Mouse (Mus musculus): ENCODE results near the gene Hnrnpab. TPM values are rescaled to one million over a fixed set of nuclear protein-coding genes. Genes with fewer than 3 reads are reported as not detected.
"Not testable (repeated sequence)": the region's sequence is repeated elsewhere in the genome, so short reads cannot be mapped to it uniquely, and the experiment has no call there.

Gene Hnrnpab
- polyA plus RNA-seq, 1 experiment from 2014 or later = 130 TPM

DNA sequence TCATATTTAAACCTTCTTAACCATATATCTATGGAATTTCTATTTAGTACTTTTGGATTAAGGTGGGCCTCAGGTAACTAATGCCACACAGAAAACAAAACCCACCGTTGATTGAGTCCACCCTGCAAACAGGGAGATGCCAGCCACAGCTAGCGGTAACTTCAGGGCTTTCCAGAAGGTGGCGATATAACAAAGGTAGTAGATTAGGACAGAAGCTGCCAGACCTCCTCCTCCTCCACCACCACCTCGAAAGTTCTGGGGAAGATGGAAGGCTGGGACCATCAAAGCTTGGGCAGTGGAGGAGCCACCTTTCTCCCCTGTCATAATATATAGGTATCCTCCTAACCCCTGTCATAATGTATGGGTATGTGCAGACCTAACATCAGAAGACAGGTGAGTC lies 11.0 kb upstream of the Hnrnpab start:
- no peak overlapping the region for H3K9ac ChIP-seq (ENCODE audit: low read depth, low read length)
- H3K4me2 ChIP-seq (ENCODE audit: low read depth, low read length) = no peak overlapping the region
- no peaks in the 10 kb centered on the region for H3K9me3 ChIP-seq (replicated peaks; ENCODE audit: control insufficient read depth, low read length)
- H3K27ac ChIP-seq (ENCODE audit: low read length) = no peak overlapping the region
- H3K4me3 ChIP-seq (ENCODE audit: low read depth, low read length) = no peak overlapping the region
- WGBS (ENCODE audit: insufficient replicate concordance) = 4% methylated on average over 4 of the region's 4 CpGs
- peaks cover 3% of the 10 kb centered on the region for H3K36me3 ChIP-seq (ENCODE audit: control insufficient read depth, insufficient read depth)
- ATAC-seq (ENCODE audit: low read depth) = no peak
- no peaks in the 10 kb centered on the region for H3K27me3 ChIP-seq (ENCODE audit: control insufficient read depth, insufficient read depth, low read depth, low read length)
- peaks cover 29% of the 10 kb centered on the region for H3K4me1 ChIP-seq (ENCODE audit: control insufficient read depth, low read depth, low read length)

DNA sequence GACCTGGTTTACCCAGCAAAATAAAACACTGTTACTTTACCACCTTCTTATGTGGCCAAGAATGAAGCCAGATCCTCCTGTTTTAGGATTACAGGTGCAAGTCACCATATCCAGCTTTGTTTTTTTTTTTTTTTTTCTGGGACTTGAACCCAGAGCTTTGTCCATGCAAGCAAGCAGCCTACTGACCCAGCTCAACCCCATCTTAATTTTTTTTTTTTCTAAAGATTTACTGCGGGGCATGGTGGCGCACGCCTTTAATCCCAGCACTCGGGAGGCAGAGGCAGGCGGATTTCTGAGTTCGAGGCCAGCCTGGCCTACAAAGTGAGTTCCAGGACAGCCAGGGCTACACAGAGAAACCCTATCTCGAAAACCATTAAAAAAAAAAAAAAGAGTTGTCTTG lies 9.5 kb upstream of the Hnrnpab start:
- H3K36me3 ChIP-seq (ENCODE audit: control insufficient read depth, insufficient read depth); ATAC-seq (ENCODE audit: low read depth); H3K27me3 ChIP-seq (ENCODE audit: control insufficient read depth, insufficient read depth, low read depth, low read length); H3K9me3 ChIP-seq (replicated peaks; ENCODE audit: control insufficient read depth, low read length): not testable (repeated sequence)
- H3K9ac ChIP-seq (ENCODE audit: low read depth, low read length) = peak overlapping the region; percentile 73
- H3K4me3 ChIP-seq (ENCODE audit: low read depth, low read length) = peak overlapping the region; percentile 58
- peaks cover 27% of the 10 kb centered on the region for H3K4me1 ChIP-seq (ENCODE audit: control insufficient read depth, low read depth, low read length)
- H3K4me2 ChIP-seq (ENCODE audit: low read depth, low read length) = peak overlapping the region; percentile 73
- WGBS (ENCODE audit: insufficient replicate concordance) = 85% methylated on average over 7 of the region's 7 CpGs
- peak overlapping the region; percentile 84 for H3K27ac ChIP-seq (ENCODE audit: low read length)

DNA sequence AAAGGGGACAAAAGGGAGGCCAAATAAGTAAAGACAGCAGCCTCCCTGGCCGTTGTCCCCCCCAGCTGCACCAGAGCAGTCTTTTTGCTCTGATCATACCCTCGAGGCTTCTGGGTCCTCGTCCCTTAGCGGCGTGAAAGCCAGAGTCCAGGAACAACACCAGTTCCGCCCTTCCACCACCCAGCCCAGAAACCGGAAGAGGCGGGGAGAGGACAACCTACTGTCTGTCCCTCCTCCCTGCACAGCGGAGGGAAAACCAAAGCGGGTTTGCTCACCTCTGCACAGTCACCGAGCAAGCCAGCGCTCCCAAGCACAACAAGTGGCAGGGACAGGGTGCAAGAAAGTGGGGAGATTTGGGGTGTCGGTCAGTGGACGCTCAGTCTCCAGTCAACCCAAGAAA lies 9.0 kb upstream of the Hnrnpab start:
- peak overlapping the region; percentile 73 for H3K9ac ChIP-seq (ENCODE audit: low read depth, low read length)
- peak overlapping the region; percentile 58 for H3K4me3 ChIP-seq (ENCODE audit: low read depth, low read length)
- H3K4me1 ChIP-seq (ENCODE audit: control insufficient read depth, low read depth, low read length) = peaks cover 24% of the 10 kb centered on the region
- peak overlapping the region; percentile 73 for H3K4me2 ChIP-seq (ENCODE audit: low read depth, low read length)
- WGBS (ENCODE audit: insufficient replicate concordance) = under 1% methylated on average over 14 of the region's 14 CpGs
- H3K9me3 ChIP-seq (replicated peaks; ENCODE audit: control insufficient read depth, low read length) = no peaks in the 10 kb centered on the region
- H3K36me3 ChIP-seq (ENCODE audit: control insufficient read depth, insufficient read depth) = no peaks in the 10 kb centered on the region
- H3K27ac ChIP-seq (ENCODE audit: low read length) = peak overlapping the region; percentile 84
- peak; percentile 83 for ATAC-seq (ENCODE audit: low read depth)
- no peaks in the 10 kb centered on the region for H3K27me3 ChIP-seq (ENCODE audit: control insufficient read depth, insufficient read depth, low read depth, low read length)

DNA sequence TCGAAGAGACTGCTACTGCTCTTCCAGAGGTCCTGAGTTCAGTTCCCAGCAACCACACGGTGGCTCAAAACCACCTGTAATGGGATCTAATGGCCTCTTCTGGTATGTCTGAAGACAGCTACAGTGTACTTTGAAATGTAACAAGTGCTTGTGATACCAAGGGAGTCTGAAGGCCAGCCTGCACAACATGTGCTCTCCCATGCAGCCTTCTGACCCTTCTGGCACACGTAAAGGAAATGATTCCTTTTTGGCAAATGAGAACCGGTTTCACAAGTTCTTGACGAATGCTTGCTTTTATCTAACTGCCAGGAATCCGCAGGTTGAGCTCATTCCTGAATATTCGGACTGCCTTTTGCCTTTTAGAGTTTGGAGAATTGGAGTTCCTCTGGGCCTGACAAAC lies 8.5 kb upstream of the Hnrnpab start:
- H3K9ac ChIP-seq (ENCODE audit: low read depth, low read length) = peak overlapping the region; percentile 73
- H3K4me1 ChIP-seq (ENCODE audit: control insufficient read depth, low read depth, low read length) = peaks cover 20% of the 10 kb centered on the region
- peak overlapping the region; percentile 73 for H3K4me2 ChIP-seq (ENCODE audit: low read depth, low read length)
- 25% methylated on average over 7 of the region's 7 CpGs for WGBS (ENCODE audit: insufficient replicate concordance)
- H3K27ac ChIP-seq (ENCODE audit: low read length) = peak overlapping the region; percentile 84
- H3K9me3 ChIP-seq (replicated peaks; ENCODE audit: control insufficient read depth, low read length) = no peaks in the 10 kb centered on the region
- no peaks in the 10 kb centered on the region for H3K27me3 ChIP-seq (ENCODE audit: control insufficient read depth, insufficient read depth, low read depth, low read length)
- peak overlapping the region; percentile 58 for H3K4me3 ChIP-seq (ENCODE audit: low read depth, low read length)
- ATAC-seq (ENCODE audit: low read depth) = no peak
- no peaks in the 10 kb centered on the region for H3K36me3 ChIP-seq (ENCODE audit: control insufficient read depth, insufficient read depth)

DNA sequence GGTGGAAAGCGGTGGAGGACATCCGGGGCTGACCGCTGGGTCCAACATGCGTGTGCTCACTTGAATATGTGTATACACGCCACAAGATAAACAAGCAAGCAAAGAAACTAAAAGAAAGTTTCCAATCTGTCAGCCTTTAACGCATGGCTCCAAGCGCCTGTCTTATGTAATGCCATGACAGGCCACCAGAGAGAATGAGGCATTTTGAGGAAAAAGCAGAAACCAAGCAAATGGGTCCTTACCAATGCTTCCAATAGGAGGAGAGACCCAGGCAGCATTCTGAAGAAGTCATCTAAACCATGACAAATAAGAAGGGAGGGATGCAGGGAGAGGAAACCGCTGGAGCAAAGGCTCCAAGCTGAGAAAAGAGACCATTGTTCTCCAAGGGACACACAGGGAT lies 7.6 kb upstream of the Hnrnpab start:
- 74% methylated on average over 8 of the region's 8 CpGs for WGBS (ENCODE audit: insufficient replicate concordance)
- Histone ChIP-seq H3K4me2 (ENCODE audit: low read depth, low read length) (no peak overlapping the region), H3K4me3 (ENCODE audit: low read depth, low read length) (no peak overlapping the region), H3K9me3 (replicated peaks; ENCODE audit: control insufficient read depth, low read length) (no peaks in the 10 kb centered on the region), H3K27me3 (ENCODE audit: control insufficient read depth, insufficient read depth, low read depth, low read length) (no peaks in the 10 kb centered on the region), H3K27ac (ENCODE audit: low read length) (no peak overlapping the region), H3K9ac (ENCODE audit: low read depth, low read length) (no peak overlapping the region), H3K4me1 (ENCODE audit: control insufficient read depth, low read depth, low read length) (peaks cover 27% of the 10 kb centered on the region), H3K36me3 (ENCODE audit: control insufficient read depth, insufficient read depth) (no peaks in the 10 kb centered on the region)
- ATAC-seq (ENCODE audit: low read depth) = no peak

DNA sequence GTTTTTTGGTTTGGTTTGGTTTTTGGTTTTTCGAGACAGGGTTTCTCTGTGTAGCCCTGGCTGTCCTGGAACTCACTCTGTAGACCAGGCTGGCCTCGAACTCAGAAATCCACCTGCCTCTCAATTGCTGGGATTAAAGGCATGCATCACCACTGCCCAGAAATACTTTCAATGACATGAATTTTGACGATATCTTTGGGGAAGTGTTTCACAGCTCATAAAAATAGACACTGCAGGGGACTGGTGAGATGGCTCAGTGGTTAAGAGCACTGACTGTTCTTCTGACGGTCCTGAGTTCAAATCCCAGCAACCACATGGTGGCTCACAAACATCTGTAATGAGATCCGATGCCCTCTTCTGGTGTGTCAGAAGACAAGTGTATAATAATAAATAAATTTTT lies 3.3 kb upstream of the Hnrnpab start:
- not testable (repeated sequence) for H3K27me3 ChIP-seq (ENCODE audit: control insufficient read depth, insufficient read depth, low read depth, low read length); H3K9ac ChIP-seq (ENCODE audit: low read depth, low read length); H3K9me3 ChIP-seq (replicated peaks; ENCODE audit: control insufficient read depth, low read length); H3K36me3 ChIP-seq (ENCODE audit: control insufficient read depth, insufficient read depth); ATAC-seq (ENCODE audit: low read depth); H3K4me3 ChIP-seq (ENCODE audit: low read depth, low read length)
- Histone ChIP-seq H3K4me1 (ENCODE audit: control insufficient read depth, low read depth, low read length) (peaks cover 31% of the 10 kb centered on the region), H3K27ac (ENCODE audit: low read length) (peak overlapping the region; percentile 78), H3K4me2 (ENCODE audit: low read depth, low read length) (peak overlapping the region; percentile 22; the same call in 1 of the 2 replicates)
- 39% methylated on average over 5 of the region's 5 CpGs for WGBS (ENCODE audit: insufficient replicate concordance)

DNA sequence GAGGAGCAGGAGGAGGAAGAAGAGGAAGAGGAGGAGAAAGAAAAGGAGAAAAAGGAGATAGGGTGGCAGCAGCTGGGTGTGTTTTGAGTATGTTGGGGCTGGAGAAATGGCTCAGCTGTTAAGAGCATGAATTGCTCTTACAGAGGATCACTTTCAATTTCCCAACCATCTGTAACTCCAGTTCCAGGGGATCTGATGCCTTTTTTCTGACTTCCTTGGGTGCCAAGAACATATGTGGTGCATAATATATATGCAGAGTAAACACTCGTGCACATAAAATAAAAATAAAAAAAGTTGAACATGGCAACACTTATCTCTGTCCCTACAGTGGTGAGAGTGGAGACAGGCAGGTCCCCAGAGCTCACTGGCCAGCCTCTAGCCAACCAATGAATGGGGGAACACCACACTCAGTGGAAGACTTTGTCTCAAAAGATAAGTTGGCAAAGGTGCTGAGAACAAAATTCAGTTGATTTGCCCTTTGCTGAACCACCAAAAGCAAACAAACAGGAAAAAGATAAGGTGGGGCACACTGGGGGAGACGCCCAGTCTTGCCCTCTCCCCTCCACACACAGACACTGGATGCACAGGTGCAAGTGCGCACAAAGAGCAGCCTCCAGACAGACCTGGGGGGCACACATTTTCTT lies 2.7 kb upstream of the Hnrnpab start:
- Histone ChIP-seq H3K4me3 (ENCODE audit: low read depth, low read length) (no peak overlapping the region), H3K4me1 (ENCODE audit: control insufficient read depth, low read depth, low read length) (peaks cover 32% of the 10 kb centered on the region), H3K9ac (ENCODE audit: low read depth, low read length) (peak overlapping the region; percentile 26), H3K27me3 (ENCODE audit: control insufficient read depth, insufficient read depth, low read depth, low read length) (no peaks in the 10 kb centered on the region), H3K9me3 (replicated peaks; ENCODE audit: control insufficient read depth, low read length) (no peaks in the 10 kb centered on the region), H3K4me2 (ENCODE audit: low read depth, low read length) (peak overlapping the region; percentile 22; the same call in 1 of the 2 replicates), H3K36me3 (ENCODE audit: control insufficient read depth, insufficient read depth) (peaks cover 9% of the 10 kb centered on the region), H3K27ac (ENCODE audit: low read length) (peak overlapping the region; percentile 78)
- peak; percentile 7; the same call in 1 of the 2 replicates for ATAC-seq (ENCODE audit: low read depth)
- 27% methylated on average over 3 of the region's 3 CpGs for WGBS (ENCODE audit: insufficient replicate concordance)

DNA sequence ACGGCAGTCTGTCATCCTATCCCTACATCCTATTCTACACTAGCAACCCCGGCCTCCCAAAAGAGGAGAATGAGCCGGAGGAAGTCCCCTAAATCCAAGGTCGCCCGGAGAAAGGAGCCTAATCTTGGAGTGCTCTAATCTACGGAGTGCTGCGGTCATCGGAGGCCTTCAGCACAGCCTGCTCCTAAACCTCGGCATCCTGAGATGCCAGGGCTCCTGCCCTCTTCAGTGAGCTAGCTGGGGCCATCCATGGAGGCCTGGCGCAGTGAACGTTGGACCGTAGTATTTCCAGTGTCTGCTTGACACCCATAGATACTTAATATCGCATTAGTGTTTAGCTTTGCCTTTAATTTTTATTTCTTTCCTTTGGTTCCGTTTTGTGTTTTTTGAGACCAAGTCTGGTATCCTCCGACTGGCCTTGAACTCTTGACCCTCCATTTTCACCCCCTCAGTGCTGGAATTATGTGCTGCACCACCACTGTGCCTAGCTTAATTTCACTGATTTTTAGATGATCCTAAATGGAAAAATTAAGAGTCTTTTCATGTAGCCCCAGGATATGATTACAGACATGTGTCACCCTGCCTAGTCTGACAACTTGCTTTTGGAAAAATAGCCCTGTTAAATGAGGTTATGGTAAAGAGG lies 570 bp upstream of the Hnrnpab start:
- H3K9me3 ChIP-seq (replicated peaks; ENCODE audit: control insufficient read depth, low read length) = no peaks in the 10 kb centered on the region
- 7% methylated on average over 15 of the region's 15 CpGs for whole genome bisulfite sequencing (ENCODE audit: insufficient replicate concordance)
- peak overlapping the region; percentile 90 for H3K4me3 ChIP-seq (ENCODE audit: low read depth, low read length)
- H3K27ac ChIP-seq (ENCODE audit: low read length) = peak overlapping the region; percentile 89
- peak; percentile 45 for ATAC-seq (ENCODE audit: low read depth)
- peaks cover 44% of the 10 kb centered on the region for H3K4me1 ChIP-seq (ENCODE audit: control insufficient read depth, low read depth, low read length)
- peaks cover 30% of the 10 kb centered on the region for H3K36me3 ChIP-seq (ENCODE audit: control insufficient read depth, insufficient read depth)
- H3K27me3 ChIP-seq (ENCODE audit: control insufficient read depth, insufficient read depth, low read depth, low read length) = no peaks in the 10 kb centered on the region
- peak overlapping the region; percentile 61 for H3K4me2 ChIP-seq (ENCODE audit: low read depth, low read length)
- peak overlapping the region; percentile 93 for H3K9ac ChIP-seq (ENCODE audit: low read depth, low read length)

All from liver, embryonic 16.5 days (tissue).